Mouse (Mus musculus): ENCODE results near the gene Tmem40. TPM values are rescaled to one million over a fixed set of nuclear protein-coding genes. Genes with fewer than 3 reads are reported as not detected.

Tmem40 gene
- polyA plus RNA-seq, 1 experiment from 2014 or later, result 2.1 TPM

GRCm38 (mm10) chr6:115727108-115727507 lies 35.1 kb downstream of the Tmem40 start:
- Histone ChIP-seq H3K27ac (ENCODE audit: low read depth, low read length) (no peak overlapping the region), H3K4me2 (no peak overlapping the region), H3K36me3 (ENCODE audit: control insufficient read depth, insufficient read depth, low read length) (no peaks in the 10 kb centered on the region), H3K9ac (ENCODE audit: low read length) (no peak overlapping the region), H3K4me3 (ENCODE audit: low read depth, low read length) (no peak overlapping the region), H3K9me3 (ENCODE audit: control insufficient read depth, low read length) (no peaks in the 10 kb centered on the region), H3K27me3 (ENCODE audit: control insufficient read depth, insufficient read depth, low read length) (no peaks in the 10 kb centered on the region), H3K4me1 (ENCODE audit: control insufficient read depth, insufficient read depth, low read length) (no peaks in the 10 kb centered on the region)
- peak; percentile 89 for DNase-seq (ENCODE audit: low spot score, missing footprints)
- 94% methylated on average over 1 of the region's 1 CpGs for WGBS
- ATAC-seq (ENCODE audit: low FRiP score), result no peak

- 86% methylated on average over 5 of the region's 5 CpGs for WGBS
- no peak for ATAC-seq (ENCODE audit: low FRiP score)
- no peak overlapping the region for H3K9ac ChIP-seq (ENCODE audit: low read length)
Observed at GRCm38 (mm10) chr6:115722246-115722645, 40.0 kb downstream of the Tmem40 start.

GRCm38 (mm10) chr6:115717715-115718558 lies 44.3 kb downstream of the Tmem40 start:
- peak; percentile 94 for DNase-seq (ENCODE audit: low spot score, missing footprints)

More at GRCm38 (mm10) chr6:115722246-115722645, 40.0 kb downstream of the Tmem40 start:
- no peaks in the 10 kb centered on the region for H3K9me3 ChIP-seq (ENCODE audit: control insufficient read depth, low read length)
- H3K4me1 ChIP-seq (ENCODE audit: control insufficient read depth, insufficient read depth, low read length), result peaks cover 2% of the 10 kb centered on the region
- no peak overlapping the region for H3K27ac ChIP-seq (ENCODE audit: low read depth, low read length)
- H3K4me3 ChIP-seq (ENCODE audit: low read depth, low read length), result no peak overlapping the region
- no peaks in the 10 kb centered on the region for H3K36me3 ChIP-seq (ENCODE audit: control insufficient read depth, insufficient read depth, low read length)
- H3K4me2 ChIP-seq, result no peak overlapping the region
- peak; percentile 81 for DNase-seq (ENCODE audit: low spot score, missing footprints)
- H3K27me3 ChIP-seq (ENCODE audit: control insufficient read depth, insufficient read depth, low read length), result no peaks in the 10 kb centered on the region

GRCm38 (mm10) chr6:115717101-115717652 lies 45.0 kb downstream of the Tmem40 start:
- no peak overlapping the region for H3K4me3 ChIP-seq (ENCODE audit: low read depth, low read length)
- WGBS, result 18% methylated on average over 8 of the region's 8 CpGs
- H3K4me1 ChIP-seq (ENCODE audit: control insufficient read depth, insufficient read depth, low read length), result peaks cover 5% of the 10 kb centered on the region
- H3K9ac ChIP-seq (ENCODE audit: low read length), result peak overlapping the region; percentile 24; the same call in 1 of the 2 replicates
- H3K36me3 ChIP-seq (ENCODE audit: control insufficient read depth, insufficient read depth, low read length), result no peaks in the 10 kb centered on the region
- H3K9me3 ChIP-seq (ENCODE audit: control insufficient read depth, low read length), result no peaks in the 10 kb centered on the region
- no peak overlapping the region for H3K27ac ChIP-seq (ENCODE audit: low read depth, low read length)
- ATAC-seq (ENCODE audit: low FRiP score), result peak; percentile 45; the same call in 1 of the 2 replicates
- DNase-seq (ENCODE audit: low spot score, missing footprints), result peak; percentile 88
- no peaks in the 10 kb centered on the region for H3K27me3 ChIP-seq (ENCODE audit: control insufficient read depth, insufficient read depth, low read length)
- peak overlapping the region; percentile 36 for H3K4me2 ChIP-seq

More at GRCm38 (mm10) chr6:115717715-115718558, 44.3 kb downstream of the Tmem40 start:
- H3K27me3 ChIP-seq (ENCODE audit: control insufficient read depth, insufficient read depth, low read length), result no peaks in the 10 kb centered on the region
- WGBS, result 1% methylated on average over 15 of the region's 15 CpGs
- H3K4me2 ChIP-seq, result peak overlapping the region; percentile 36
- H3K27ac ChIP-seq (ENCODE audit: low read depth, low read length), result no peak overlapping the region
- no peaks in the 10 kb centered on the region for H3K36me3 ChIP-seq (ENCODE audit: control insufficient read depth, insufficient read depth, low read length)
- H3K9me3 ChIP-seq (ENCODE audit: control insufficient read depth, low read length), result no peaks in the 10 kb centered on the region
- H3K9ac ChIP-seq (ENCODE audit: low read length), result no peak overlapping the region; the same call in 1 of the 2 replicates
- ATAC-seq (ENCODE audit: low FRiP score), result peak; percentile 94
- H3K4me1 ChIP-seq (ENCODE audit: control insufficient read depth, insufficient read depth, low read length), result peaks cover 5% of the 10 kb centered on the region
- 0 out of 2 replicates have a peak overlapping the region, but pooled peaks have one; percentile 8 for H3K4me3 ChIP-seq (ENCODE audit: low read depth, low read length)

- Histone ChIP-seq H3K4me3 (ENCODE audit: low read depth, low read length) (no peak overlapping the region), H3K4me1 (ENCODE audit: control insufficient read depth, insufficient read depth, low read length) (no peaks in the 10 kb centered on the region), H3K36me3 (ENCODE audit: control insufficient read depth, insufficient read depth, low read length) (no peaks in the 10 kb centered on the region), H3K27me3 (ENCODE audit: control insufficient read depth, insufficient read depth, low read length) (no peaks in the 10 kb centered on the region), H3K27ac (ENCODE audit: low read depth, low read length) (no peak overlapping the region), H3K9me3 (ENCODE audit: control insufficient read depth, low read length) (no peaks in the 10 kb centered on the region), H3K4me2 (no peak overlapping the region), H3K9ac (ENCODE audit: low read length) (no peak overlapping the region)
- ATAC-seq (ENCODE audit: low FRiP score) (no peak), DNase-seq (ENCODE audit: low spot score, missing footprints) (peak; percentile 47)
- 84% methylated on average over 2 of the region's 3 CpGs for WGBS
Observed at GRCm38 (mm10) chr6:115711261-115711660, 50.9 kb downstream of the Tmem40 start.

- no peaks in the 10 kb centered on the region for H3K36me3 ChIP-seq (ENCODE audit: control insufficient read depth, insufficient read depth, low read length)
- H3K4me2 ChIP-seq, result no peak overlapping the region
- ATAC-seq (ENCODE audit: low FRiP score) (no peak), DNase-seq (ENCODE audit: low spot score, missing footprints) (peak; percentile 4)
- no peak overlapping the region for H3K27ac ChIP-seq (ENCODE audit: low read depth, low read length)
- H3K4me1 ChIP-seq (ENCODE audit: control insufficient read depth, insufficient read depth, low read length), result peaks cover 3% of the 10 kb centered on the region; the same call in 1 of the 2 replicates
- no peaks in the 10 kb centered on the region for H3K27me3 ChIP-seq (ENCODE audit: control insufficient read depth, insufficient read depth, low read length)
- no peak overlapping the region for H3K4me3 ChIP-seq (ENCODE audit: low read depth, low read length)
- WGBS, result 78% methylated on average over 5 of the region's 5 CpGs
- no peaks in the 10 kb centered on the region for H3K9me3 ChIP-seq (ENCODE audit: control insufficient read depth, low read length)
- H3K9ac ChIP-seq (ENCODE audit: low read length), result no peak overlapping the region
Observed at GRCm38 (mm10) chr6:115702901-115703300, 59.3 kb downstream of the Tmem40 start.

GRCm38 (mm10) chr6:115701302-115701701 lies 60.9 kb downstream of the Tmem40 start:
- no peak overlapping the region for H3K9ac ChIP-seq (ENCODE audit: low read length)
- peak; percentile 75 for DNase-seq (ENCODE audit: low spot score, missing footprints)

GRCm38 (mm10) chr6:115700778-115701177 lies 61.4 kb downstream of the Tmem40 start:
- 94% methylated on average over 1 of the region's 1 CpGs for WGBS
- Histone ChIP-seq H3K9ac (ENCODE audit: low read length) (no peak overlapping the region), H3K4me3 (ENCODE audit: low read depth, low read length) (no peak overlapping the region), H3K4me2 (no peak overlapping the region), H3K27ac (ENCODE audit: low read depth, low read length) (no peak overlapping the region), H3K27me3 (ENCODE audit: control insufficient read depth, insufficient read depth, low read length) (no peaks in the 10 kb centered on the region), H3K4me1 (ENCODE audit: control insufficient read depth, insufficient read depth, low read length) (peaks cover 5% of the 10 kb centered on the region; the same call in 1 of the 2 replicates), H3K9me3 (ENCODE audit: control insufficient read depth, low read length) (no peaks in the 10 kb centered on the region), H3K36me3 (ENCODE audit: control insufficient read depth, insufficient read depth, low read length) (no peaks in the 10 kb centered on the region)
- DNase-seq (ENCODE audit: low spot score, missing footprints) (peak; percentile 10), ATAC-seq (ENCODE audit: low FRiP score) (no peak)

More at GRCm38 (mm10) chr6:115701302-115701701, 60.9 kb downstream of the Tmem40 start:
- no peak for ATAC-seq (ENCODE audit: low FRiP score)
- Histone ChIP-seq H3K4me3 (ENCODE audit: low read depth, low read length) (no peak overlapping the region), H3K4me1 (ENCODE audit: control insufficient read depth, insufficient read depth, low read length) (peaks cover 5% of the 10 kb centered on the region; the same call in 1 of the 2 replicates), H3K4me2 (no peak overlapping the region), H3K9me3 (ENCODE audit: control insufficient read depth, low read length) (no peaks in the 10 kb centered on the region), H3K27ac (ENCODE audit: low read depth, low read length) (no peak overlapping the region), H3K27me3 (ENCODE audit: control insufficient read depth, insufficient read depth, low read length) (no peaks in the 10 kb centered on the region), H3K36me3 (ENCODE audit: control insufficient read depth, insufficient read depth, low read length) (no peaks in the 10 kb centered on the region)
- 45% methylated on average over 11 of the region's 11 CpGs for WGBS

- no peak overlapping the region for H3K9ac ChIP-seq (ENCODE audit: low read length)
- peaks cover 5% of the 10 kb centered on the region; the same call in 1 of the 2 replicates for H3K4me1 ChIP-seq (ENCODE audit: control insufficient read depth, insufficient read depth, low read length)
- DNase-seq (ENCODE audit: low spot score, missing footprints) (peak; percentile 82), ATAC-seq (ENCODE audit: low FRiP score) (no peak)
- no peak overlapping the region for H3K4me3 ChIP-seq (ENCODE audit: low read depth, low read length)
- H3K27me3 ChIP-seq (ENCODE audit: control insufficient read depth, insufficient read depth, low read length), result no peaks in the 10 kb centered on the region
- H3K27ac ChIP-seq (ENCODE audit: low read depth, low read length), result no peak overlapping the region
- H3K9me3 ChIP-seq (ENCODE audit: control insufficient read depth, low read length), result no peaks in the 10 kb centered on the region
- no peak overlapping the region for H3K4me2 ChIP-seq
- 89% methylated on average over 4 of the region's 4 CpGs for WGBS
- H3K36me3 ChIP-seq (ENCODE audit: control insufficient read depth, insufficient read depth, low read length), result no peaks in the 10 kb centered on the region
Observed at GRCm38 (mm10) chr6:115698699-115699098, 63.5 kb downstream of the Tmem40 start.

Measured in midbrain, embryonic 11.5 days (tissue).